Mouse (Mus musculus): ENCODE results near the gene Bcat1. TPM values are rescaled to one million over a fixed set of nuclear protein-coding genes. Genes with fewer than 3 reads are reported as not detected.

Gene Bcat1
- polyA plus RNA-seq (2015; fragmentation: Nextera tagmentation; extraction: Ambion mirVana) = 0.25 and 0.44 TPM in 2 replicates

- Histone ChIP-seq H3K4me3 (ENCODE audit: low read depth, low read length) (peak within 1 kb of the TSS; percentile 25), H3K4me1 (ENCODE audit: insufficient read depth, low read depth, low read length) (peaks cover 8% of the 10 kb centered on the region), H3K9ac (replicated peaks; ENCODE audit: low read depth) (no peak within 1 kb of the TSS), H3K4me2 (replicated peaks; ENCODE audit: low read depth, low read length) (peak within 1 kb of the TSS; percentile 52), H3K27ac (ENCODE audit: low read length) (no peak within 1 kb of the TSS), H3K36me3 (ENCODE audit: insufficient read depth, low read length) (no peaks in the 10 kb centered on the region), H3K9me3 (ENCODE audit: low read length) (no peaks in the 10 kb centered on the region), H3K27me3 (replicated peaks; ENCODE audit: insufficient read depth, low read length) (peaks cover 10% of the 10 kb centered on the region)
- no peak for TF ChIP-seq CTCF (IDR thresholded peaks at IDR 0.05)
- no peak for TF ChIP-seq EP300 (IDR thresholded peaks at IDR 0.05)
- DNase-seq (ENCODE audit: low spot score) = no peak
- WGBS = under 1% methylated on average over 39 of the region's 39 CpGs
- no peak for ATAC-seq
Observed at GRCm38 (mm10) chr6:145075548-145076224, at the start of gene Bcat1. Gene Bcat1 (minus strand): TSS chr6:145076184.

GRCm38 (mm10) chr6:145125591-145126113 lies 49.7 kb upstream of the Bcat1 start:
- no peak overlapping the region for H3K9ac ChIP-seq (replicated peaks; ENCODE audit: low read depth)
- no peaks in the 10 kb centered on the region for H3K4me1 ChIP-seq (ENCODE audit: insufficient read depth, low read depth, low read length)
- H3K9me3 ChIP-seq (ENCODE audit: low read length) = no peaks in the 10 kb centered on the region
- DNase-seq (ENCODE audit: low spot score) (no peak), ATAC-seq (no peak; the same call in 1 of the 2 replicates)
- TF ChIP-seq EP300 (IDR thresholded peaks at IDR 0.05) = no peak
- TF ChIP-seq CTCF (IDR thresholded peaks at IDR 0.05) = no peak
- H3K27me3 ChIP-seq (replicated peaks; ENCODE audit: insufficient read depth, low read length) = no peaks in the 10 kb centered on the region
- no peak overlapping the region for H3K4me3 ChIP-seq (ENCODE audit: low read depth, low read length)
- no peaks in the 10 kb centered on the region for H3K36me3 ChIP-seq (ENCODE audit: insufficient read depth, low read length)
- no peak overlapping the region for H3K4me2 ChIP-seq (replicated peaks; ENCODE audit: low read depth, low read length)
- WGBS = 36% methylated on average over 7 of the region's 7 CpGs
- H3K27ac ChIP-seq (ENCODE audit: low read length) = no peak overlapping the region

GRCm38 (mm10) chr6:145124621-145125020 lies 48.6 kb upstream of the Bcat1 start:
- 64% methylated on average over 1 of the region's 1 CpGs for WGBS

GRCm38 (mm10) chr6:145123136-145124060 lies 47.4 kb upstream of the Bcat1 start:
- no peak overlapping the region for H3K9ac ChIP-seq (replicated peaks; ENCODE audit: low read depth)
- no peaks in the 10 kb centered on the region for H3K9me3 ChIP-seq (ENCODE audit: low read length)
- no peak for TF ChIP-seq CTCF (IDR thresholded peaks at IDR 0.05)
- peak; percentile 37; the same call in 1 of the 2 replicates for TF ChIP-seq EP300 (IDR thresholded peaks at IDR 0.05)
- H3K27ac ChIP-seq (ENCODE audit: low read length) = no peak overlapping the region
- peak; percentile 51 for DNase-seq (ENCODE audit: low spot score)
- WGBS = 66% methylated on average over 11 of the region's 11 CpGs
- peak; percentile 65 for ATAC-seq
- no peak overlapping the region for H3K4me2 ChIP-seq (replicated peaks; ENCODE audit: low read depth, low read length)
- no peak overlapping the region for H3K4me3 ChIP-seq (ENCODE audit: low read depth, low read length)
- H3K4me1 ChIP-seq (ENCODE audit: insufficient read depth, low read depth, low read length) = no peaks in the 10 kb centered on the region
- H3K27me3 ChIP-seq (replicated peaks; ENCODE audit: insufficient read depth, low read length) = no peaks in the 10 kb centered on the region
- H3K36me3 ChIP-seq (ENCODE audit: insufficient read depth, low read length) = no peaks in the 10 kb centered on the region

More at GRCm38 (mm10) chr6:145124621-145125020, 48.6 kb upstream of the Bcat1 start:
- H3K4me1 ChIP-seq (ENCODE audit: insufficient read depth, low read depth, low read length) = no peaks in the 10 kb centered on the region
- DNase-seq (ENCODE audit: low spot score) = no peak
- H3K36me3 ChIP-seq (ENCODE audit: insufficient read depth, low read length) = no peaks in the 10 kb centered on the region
- no peak overlapping the region for H3K27ac ChIP-seq (ENCODE audit: low read length)
- no peak for TF ChIP-seq EP300 (IDR thresholded peaks at IDR 0.05)
- TF ChIP-seq CTCF (IDR thresholded peaks at IDR 0.05) = no peak
- no peak overlapping the region for H3K9ac ChIP-seq (replicated peaks; ENCODE audit: low read depth)
- no peak overlapping the region for H3K4me2 ChIP-seq (replicated peaks; ENCODE audit: low read depth, low read length)
- ATAC-seq = no peak
- H3K27me3 ChIP-seq (replicated peaks; ENCODE audit: insufficient read depth, low read length) = no peaks in the 10 kb centered on the region
- no peaks in the 10 kb centered on the region for H3K9me3 ChIP-seq (ENCODE audit: low read length)
- H3K4me3 ChIP-seq (ENCODE audit: low read depth, low read length) = no peak overlapping the region

GRCm38 (mm10) chr6:145122423-145123059 lies 46.6 kb upstream of the Bcat1 start:
- no peaks in the 10 kb centered on the region for H3K9me3 ChIP-seq (ENCODE audit: low read length)
- H3K9ac ChIP-seq (replicated peaks; ENCODE audit: low read depth) = no peak overlapping the region
- no peaks in the 10 kb centered on the region for H3K4me1 ChIP-seq (ENCODE audit: insufficient read depth, low read depth, low read length)
- TF ChIP-seq CTCF (IDR thresholded peaks at IDR 0.05) (no peak), EP300 (IDR thresholded peaks at IDR 0.05) (no peak)
- no peaks in the 10 kb centered on the region for H3K27me3 ChIP-seq (replicated peaks; ENCODE audit: insufficient read depth, low read length)
- no peak overlapping the region for H3K4me3 ChIP-seq (ENCODE audit: low read depth, low read length)
- H3K36me3 ChIP-seq (ENCODE audit: insufficient read depth, low read length) = no peaks in the 10 kb centered on the region
- WGBS = 62% methylated on average over 8 of the region's 8 CpGs
- DNase-seq (ENCODE audit: low spot score) (no peak), ATAC-seq (no peak)
- H3K27ac ChIP-seq (ENCODE audit: low read length) = no peak overlapping the region
- no peak overlapping the region for H3K4me2 ChIP-seq (replicated peaks; ENCODE audit: low read depth, low read length)
